Mouse (Mus musculus): ENCODE measurements around the gene Shisa5.

Gene Shisa5

DNA sequence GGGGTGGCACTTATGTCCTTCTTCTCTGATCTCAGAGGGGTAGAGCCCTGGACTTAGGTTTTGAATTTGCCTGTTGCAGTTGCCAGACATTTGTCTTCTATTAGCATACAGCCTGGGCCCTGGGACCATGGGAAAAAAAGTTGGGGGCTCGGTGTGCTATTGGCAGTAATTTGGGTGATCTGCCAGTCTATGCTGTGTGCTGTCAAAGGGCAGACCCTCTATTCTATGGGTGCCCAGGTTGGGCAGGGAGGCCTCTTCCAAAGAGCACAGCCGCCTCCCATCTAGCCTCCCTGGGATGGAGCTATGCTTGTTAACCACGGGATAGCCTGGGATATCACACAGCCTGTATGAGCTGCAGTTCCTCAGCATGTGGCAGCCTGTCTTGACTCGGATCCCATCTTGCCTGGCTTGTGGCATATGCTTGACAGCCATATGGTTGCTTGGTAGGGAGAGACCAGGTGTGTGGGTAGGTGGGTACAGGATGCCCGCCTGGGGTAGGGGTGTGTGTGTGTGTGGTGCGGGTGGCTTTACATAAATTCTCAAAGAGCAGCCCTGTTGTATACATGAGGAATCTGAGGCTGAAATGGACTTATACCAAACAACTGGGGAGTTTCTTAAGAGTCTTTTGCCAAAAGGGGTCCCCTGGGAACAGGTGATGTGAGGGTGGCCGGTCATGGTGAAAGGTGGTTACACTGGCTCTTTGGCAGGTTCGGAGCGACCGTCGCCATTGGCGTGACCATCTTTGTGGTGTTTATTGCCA is 17.1 kb downstream of the Shisa5 start:
- DNase-seq = peak; percentile 12 to 23

- DNase-seq = peak in 1 of 2 experiments; percentile 11
Observed at GRCm38 (mm10) chr9:109056081-109056690, 17.8 kb downstream of the Shisa5 start.

GRCm38 (mm10) chr9:109056916-109057315 is 18.6 kb downstream of the Shisa5 start:
- peak in 1 of 2 experiments; percentile 16 for DNase-seq

- DNase-seq = peak; percentile 53 to 58
Observed at GRCm38 (mm10) chr9:109057543-109057942, 19.2 kb downstream of the Shisa5 start.

DNA sequence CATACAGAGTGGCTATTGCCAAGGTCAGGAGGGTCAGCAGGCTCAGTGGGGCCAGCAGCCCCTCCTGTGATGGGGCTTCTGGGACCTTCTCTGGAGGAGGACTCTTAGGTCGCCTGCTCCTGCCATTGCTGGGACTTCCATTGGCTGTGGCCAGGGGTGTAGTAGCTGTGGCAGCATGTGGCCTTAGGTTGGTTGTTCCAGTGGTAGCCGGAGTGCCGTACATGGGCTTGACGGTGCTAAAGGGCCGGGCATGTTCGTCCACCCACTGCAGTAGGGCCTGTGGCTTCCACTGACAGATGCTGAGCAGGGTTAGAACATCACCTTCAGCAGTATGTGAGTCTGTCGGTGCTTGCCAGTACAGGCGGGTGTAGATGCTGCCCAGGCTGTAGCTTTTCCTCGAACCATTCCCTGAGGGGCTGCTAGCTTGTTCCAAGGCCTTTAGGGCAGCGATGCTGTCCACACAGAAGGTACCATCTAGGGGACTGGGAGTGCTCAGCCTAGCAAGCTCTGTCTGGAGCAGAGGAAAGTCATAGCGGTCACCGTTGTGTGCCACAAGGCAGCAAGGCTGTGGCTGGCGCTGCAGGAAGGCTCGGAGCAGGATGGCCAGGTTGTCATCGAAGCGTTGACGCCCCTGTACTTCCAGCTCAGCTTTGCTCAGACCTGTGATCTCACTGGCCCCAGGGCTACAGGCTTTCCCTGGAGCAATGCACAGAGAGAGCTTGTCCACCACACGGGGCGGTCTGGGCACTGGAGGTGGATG is 19.8 kb downstream of the Shisa5 start:
- DNase-seq = peak in 1 of 2 experiments; percentile 30

- peak; percentile 91 for DNase-seq
Observed at GRCm38 (mm10) chr9:109059136-109059903, 21.0 kb downstream of the Shisa5 start, which contains the start of gene Trex1. Gene Trex1, minus strand, starts transcription at chr9:109059734.

DNA sequence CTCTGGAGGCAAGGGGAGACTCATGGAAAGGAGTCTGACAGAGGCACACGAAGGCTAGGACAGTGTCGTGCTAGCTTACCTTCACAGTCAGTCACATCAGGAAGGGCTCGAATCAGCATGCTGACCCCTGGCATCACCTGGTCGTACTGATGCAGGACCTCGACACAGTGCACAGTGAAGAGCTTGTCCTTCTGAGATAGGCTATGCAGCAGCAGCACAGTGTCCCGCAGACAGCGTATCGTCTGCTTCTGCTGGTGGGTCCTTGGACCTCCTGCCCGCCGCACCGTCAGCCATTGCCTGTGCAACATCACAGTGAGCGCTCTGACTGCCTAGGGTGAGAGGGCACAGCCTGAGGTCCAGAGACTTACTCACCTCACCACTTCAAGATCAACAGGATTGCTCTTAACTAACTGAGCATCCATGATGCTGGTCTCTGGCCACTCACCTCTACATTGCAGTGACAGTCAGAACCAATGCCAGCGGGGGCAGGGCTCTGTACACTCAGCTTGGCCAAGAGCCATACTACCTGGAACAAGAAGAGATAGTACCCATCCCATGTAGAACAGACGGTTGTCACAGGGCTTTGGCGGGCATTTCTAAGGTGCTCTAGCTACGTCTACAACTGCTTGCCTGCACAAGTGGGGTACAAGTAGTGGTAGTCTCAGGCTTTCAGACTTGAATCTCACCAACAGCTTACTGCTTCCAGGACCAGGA is 22.0 kb downstream of the Shisa5 start:
- DNase-seq = peak; percentile 14 to 22

DNA sequence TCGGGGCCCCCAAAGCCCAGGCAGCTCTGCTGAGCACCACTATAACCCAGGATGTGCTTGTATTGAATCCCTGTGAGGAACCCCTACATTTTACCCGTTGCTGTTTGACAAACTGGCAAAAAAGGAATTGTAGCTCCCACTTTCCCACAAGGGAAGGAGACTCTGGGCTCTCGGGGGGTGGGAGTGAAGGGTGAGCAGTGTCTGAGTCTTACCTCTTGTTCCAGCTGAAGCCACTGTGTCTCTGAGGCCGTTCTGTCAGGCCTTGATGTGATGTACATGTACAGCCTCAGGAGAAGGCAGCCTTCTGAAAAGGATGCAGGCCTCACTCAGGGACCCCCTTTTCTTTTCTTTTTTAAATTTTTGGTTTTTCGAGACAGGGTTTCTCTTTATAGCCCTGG is 22.5 kb downstream of the Shisa5 start:
- DNase-seq = no peak

- no peak for DNase-seq
Observed at GRCm38 (mm10) chr9:109068095-109068735, 29.9 kb downstream of the Shisa5 start.

GRCm38 (mm10) chr9:109073661-109074573 is 35.6 kb downstream of the Shisa5 start, which contains the start of gene Atrip:
Gene Atrip, minus strand, starts transcription at chr9:109074124.
- DNase-seq = peak; percentile 89 to 91

- DNase-seq = no peak
Observed at GRCm38 (mm10) chr9:109080516-109080915, 42.2 kb downstream of the Shisa5 start.

- DNase-seq = peak in 1 of 2 experiments; percentile 12
Observed at GRCm38 (mm10) chr9:109081749-109082123, 43.4 kb downstream of the Shisa5 start.

- DNase-seq = peak; percentile 81 to 82
Observed at GRCm38 (mm10) chr9:109082124-109082800, 43.9 kb downstream of the Shisa5 start, which contains the start of the genes Ccdc51 and Tma7. Gene Ccdc51, plus strand, starts transcription at chr9:109082493. Gene Tma7, minus strand, starts transcription at chr9:109082587.

DNA sequence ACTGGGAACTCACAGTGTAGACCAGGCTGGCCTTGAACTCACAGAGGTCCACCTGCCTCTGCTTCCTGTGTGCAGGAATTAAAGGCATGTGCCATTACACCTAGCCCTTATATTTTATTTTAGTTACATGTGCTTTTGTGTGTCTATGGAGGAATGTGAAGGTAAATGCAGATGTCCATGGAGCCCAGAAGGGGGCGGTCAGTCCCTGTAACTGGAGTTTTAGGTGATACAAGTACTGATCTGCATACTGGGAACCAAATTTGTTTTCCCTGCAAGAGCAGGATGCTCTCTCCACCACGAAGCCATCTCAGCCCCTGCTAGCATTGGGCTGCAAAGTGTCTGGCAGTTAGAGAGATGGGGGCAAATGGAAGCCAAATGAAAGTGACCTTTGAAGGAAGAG is 46.6 kb downstream of the Shisa5 start:
- no peak for DNase-seq

DNA sequence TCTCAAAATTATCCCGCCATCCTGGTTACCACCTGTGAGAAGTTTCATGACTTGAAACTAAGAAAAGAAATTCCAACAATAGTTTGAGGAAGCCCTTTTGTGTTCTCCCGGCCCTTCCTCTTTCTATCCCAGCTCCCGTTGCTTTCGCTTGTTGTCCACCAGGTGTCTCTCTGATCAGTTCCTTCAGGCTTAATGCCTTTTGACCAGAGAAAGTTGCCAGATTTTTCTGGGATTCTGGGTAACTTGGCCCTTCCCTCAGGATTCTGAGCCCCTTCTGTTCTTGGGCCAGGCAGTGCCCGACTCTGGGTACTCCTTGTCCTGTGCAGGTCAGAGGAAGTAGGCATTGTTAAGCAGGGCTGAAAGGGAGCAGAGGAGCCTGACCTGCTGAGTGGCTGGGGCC is 49.6 kb downstream of the Shisa5 start:
- peak; percentile 27 for DNase-seq

DNA sequence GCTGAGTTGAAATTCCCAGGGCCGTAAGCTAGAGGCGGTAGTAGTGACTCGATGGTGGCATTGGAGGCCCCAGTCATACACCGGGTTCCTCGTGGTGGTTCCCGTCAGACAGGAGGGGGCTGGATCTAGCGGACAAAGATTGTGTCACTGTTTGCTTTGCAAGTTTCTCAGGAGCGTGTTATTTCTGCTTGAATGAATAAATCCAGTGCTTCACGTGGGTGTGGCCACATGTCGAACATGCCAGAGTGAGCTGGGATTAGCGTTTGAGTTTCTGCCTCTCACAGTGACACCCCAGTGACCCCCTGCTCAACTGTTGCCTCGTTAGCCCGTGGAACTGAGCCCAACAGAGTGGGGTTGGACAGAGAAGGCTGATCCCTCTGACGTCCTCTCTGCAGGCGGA is 52.1 kb downstream of the Shisa5 start:
- DNase-seq = no peak

- DNase-seq = no peak
Observed at GRCm38 (mm10) chr9:109091802-109092201, 53.4 kb downstream of the Shisa5 start.

GRCm38 (mm10) chr9:109092799-109093198 is 54.4 kb downstream of the Shisa5 start:
- DNase-seq = no peak

DNA sequence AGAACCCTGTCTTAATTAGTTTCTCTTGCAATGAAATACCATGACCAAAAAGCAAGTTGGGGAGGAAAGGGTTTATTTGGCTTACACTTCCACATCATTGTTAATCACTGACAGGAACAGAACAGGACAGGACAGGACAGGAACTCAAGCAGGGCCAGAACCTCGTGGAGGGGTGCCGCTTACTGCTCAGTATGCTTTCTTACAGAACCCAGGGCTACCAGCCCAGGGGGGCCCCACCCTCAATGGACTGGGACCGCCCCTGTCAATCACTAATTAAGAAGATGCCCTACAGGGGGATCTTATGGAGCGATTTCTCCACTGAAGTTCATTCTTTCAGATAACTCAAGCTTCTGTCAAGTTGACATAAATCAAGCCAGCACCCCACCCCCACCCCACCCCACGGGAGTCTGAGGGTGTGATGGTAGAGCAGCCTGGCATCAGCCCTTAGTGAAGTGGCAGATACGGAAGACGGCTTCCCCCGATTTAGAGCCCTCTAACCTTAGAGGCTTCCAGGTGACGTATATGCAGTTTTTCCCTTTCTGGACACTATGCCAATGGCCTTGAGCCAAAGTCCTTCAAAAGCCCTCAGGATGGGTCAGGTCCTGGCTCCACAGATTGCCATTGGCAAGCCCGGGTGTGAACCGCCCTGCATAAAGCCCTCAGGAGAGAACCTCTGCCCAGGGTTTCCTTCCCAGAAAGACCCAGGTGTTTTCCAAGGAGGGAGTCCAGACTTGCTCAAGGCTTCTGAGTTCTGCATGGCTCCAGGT is 55.6 kb downstream of the Shisa5 start:
- no peak for DNase-seq

Data from B cell, adult 2 months (primary cell).